Mouse (Mus musculus): ENCODE measurements around the gene Rsad1. TPM values are rescaled to one million over a fixed set of nuclear protein-coding genes. Genes with fewer than 3 reads are reported as not detected.

The Rsad1 gene
- polyA plus RNA-seq, 1 experiment, result 16.7 TPM

GRCm38 (mm10) chr11:94548041-94548784 lies 842 bp downstream of the Rsad1 start:
- no peak for DNase-seq (ENCODE audit: low spot score)

DNA sequence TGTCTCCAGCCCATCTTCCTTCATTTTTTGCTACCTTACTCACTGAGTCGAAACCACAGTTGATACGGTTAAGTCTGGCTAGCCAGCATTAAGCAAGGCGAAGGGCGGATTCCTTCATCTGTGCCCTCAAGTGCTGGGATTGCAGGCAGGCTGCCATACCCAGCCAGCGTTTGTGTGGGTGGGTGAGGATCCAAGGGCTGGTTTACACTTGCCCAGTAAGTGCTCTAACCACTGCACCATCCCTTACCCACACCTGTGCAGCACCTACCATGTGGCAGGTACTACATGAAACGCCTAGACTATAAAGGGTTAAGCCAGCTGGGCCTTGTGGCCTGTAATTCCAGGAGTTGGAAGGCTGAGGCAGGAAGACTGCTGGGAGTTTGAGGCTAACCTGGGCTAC lies 1.8 kb downstream of the Rsad1 start:
- DNase-seq (ENCODE audit: low spot score), result no peak

DNA sequence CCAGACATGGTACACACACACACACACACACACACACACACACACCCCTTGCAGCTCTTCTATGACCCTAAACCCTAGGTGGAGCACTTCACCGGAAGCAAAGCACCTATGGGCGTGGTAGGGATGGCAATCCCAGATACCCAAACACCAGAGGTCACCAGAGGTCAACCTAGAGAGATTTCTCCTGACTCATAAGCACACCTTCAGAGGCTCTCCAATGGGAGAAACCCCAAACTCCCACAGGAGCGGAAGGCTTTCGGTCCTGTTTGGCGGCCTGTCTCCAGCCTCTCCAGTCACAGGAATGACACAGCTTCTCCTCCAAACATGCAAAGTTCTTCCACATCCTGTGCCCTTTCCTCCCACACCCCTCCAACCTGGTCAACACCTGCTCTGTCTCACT lies 2.7 kb downstream of the Rsad1 start:
- DNase-seq (ENCODE audit: low spot score), result no peak

DNA sequence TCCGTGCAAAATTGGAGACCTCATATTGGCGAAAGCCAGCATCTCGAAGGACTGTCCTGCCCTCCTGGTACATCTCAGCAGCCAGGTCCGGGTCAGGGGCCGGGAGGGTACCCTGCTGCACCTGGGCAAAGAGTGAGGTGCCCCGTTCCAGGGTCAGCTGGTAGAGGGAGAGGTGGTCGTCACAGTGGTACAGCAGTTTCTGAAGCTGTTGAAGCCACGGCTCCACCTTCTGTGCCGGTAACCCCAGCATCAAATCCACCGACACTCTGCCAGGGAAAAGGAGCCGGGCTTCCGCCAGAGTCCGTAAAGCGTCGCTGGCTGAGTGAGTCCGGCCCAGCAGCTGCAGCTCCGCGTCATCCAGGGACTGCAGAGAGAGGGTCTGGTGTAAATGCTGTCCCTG lies 4.6 kb downstream of the Rsad1 start:
- DNase-seq (ENCODE audit: low spot score), result no peak

GRCm38 (mm10) chr11:94543932-94544331 lies 5.1 kb downstream of the Rsad1 start:
- DNase-seq (ENCODE audit: low spot score), result peak; percentile 78

GRCm38 (mm10) chr11:94543344-94543743 lies 5.7 kb downstream of the Rsad1 start:
- no peak for DNase-seq (ENCODE audit: low spot score)

GRCm38 (mm10) chr11:94542400-94542799 lies 6.7 kb downstream of the Rsad1 start:
- no peak for DNase-seq (ENCODE audit: low spot score)

DNA sequence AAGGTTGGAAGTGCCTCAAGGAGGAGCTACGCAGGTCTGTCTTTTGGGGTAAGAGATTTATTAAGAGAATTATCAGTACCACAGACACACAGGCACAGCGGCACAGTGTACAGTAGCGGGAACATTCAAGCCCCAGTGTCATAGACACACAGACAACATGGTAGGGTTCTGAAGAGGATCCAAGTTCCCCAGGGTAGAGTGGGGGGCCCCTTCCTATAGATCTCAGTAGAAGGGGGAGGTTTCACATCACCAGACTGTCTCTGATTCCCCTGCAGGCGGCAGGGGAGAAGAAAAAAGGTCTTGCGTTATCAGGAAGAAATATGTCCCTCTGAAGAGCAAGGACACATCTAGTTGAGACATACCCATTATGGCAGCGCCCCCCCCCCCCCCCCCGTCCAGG lies 9.3 kb downstream of the Rsad1 start:
- no peak for DNase-seq (ENCODE audit: low spot score)

DNA sequence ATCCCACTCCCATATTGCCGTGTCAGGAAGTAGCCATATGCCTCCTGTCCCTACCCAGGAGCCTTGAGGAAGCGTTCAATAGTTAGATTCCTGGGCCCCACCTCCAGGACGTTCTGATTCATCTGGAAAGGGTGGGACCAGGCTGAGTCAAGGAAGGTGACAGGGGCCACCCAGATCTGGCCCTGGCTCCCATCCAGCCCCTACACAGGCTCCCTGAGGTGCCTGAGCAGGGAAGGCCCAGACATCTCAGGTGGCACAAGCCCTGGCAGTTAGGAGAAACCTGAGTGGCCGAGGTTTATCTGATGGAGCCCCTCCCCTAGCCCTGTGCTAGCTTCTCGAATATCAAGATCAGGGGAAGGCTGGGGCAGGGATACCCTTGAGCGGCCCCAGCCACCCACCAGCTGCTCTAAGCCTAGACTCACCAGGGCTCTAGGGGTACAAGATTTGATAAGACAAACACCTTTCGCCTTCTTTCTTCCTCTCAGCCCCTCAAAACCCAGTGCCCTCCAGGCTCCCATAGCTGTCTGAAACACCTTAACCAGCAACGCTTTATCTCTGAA lies 10.2 kb downstream of the Rsad1 start:
- DNase-seq (ENCODE audit: low spot score), result no peak

GRCm38 (mm10) chr11:94533171-94533570 lies 15.9 kb downstream of the Rsad1 start:
- DNase-seq (ENCODE audit: low spot score), result no peak

GRCm38 (mm10) chr11:94528879-94529278 lies 20.2 kb downstream of the Rsad1 start:
- no peak for DNase-seq (ENCODE audit: low spot score)

GRCm38 (mm10) chr11:94526171-94526879 lies 22.7 kb downstream of the Rsad1 start:
- no peak for DNase-seq (ENCODE audit: low spot score)

DNA sequence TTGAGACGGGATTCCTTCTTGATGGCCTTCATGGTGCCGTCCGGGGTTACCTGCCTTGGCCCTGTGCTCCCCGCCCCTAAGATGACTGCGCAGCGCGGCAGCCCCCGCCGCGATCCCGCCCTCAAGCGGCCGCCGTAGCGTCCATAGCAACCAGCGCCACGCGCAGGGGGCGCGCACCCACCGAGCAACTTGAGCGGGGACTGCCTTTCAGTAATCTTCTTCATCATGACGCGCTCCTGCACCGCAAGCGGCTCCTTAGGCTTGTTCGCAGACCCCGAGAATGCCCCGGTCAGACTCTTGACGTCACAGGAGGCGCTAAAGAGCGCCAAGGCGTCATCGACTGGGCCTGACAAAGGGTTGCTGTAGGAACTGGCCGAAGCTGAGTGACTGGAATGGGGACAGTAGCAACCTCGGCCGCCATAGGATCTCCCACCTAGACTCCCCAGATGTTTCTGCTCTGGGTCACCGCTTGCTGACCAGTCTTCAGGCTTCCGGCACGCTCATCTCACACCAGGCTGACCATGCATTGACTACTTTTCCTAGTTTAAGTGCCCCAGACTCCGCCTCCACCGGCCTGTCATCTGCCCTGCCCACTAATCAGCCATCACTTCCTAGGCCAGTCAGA lies 27.7 kb downstream of the Rsad1 start, which contains the start of gene Mycbpap:
Gene Mycbpap (minus strand): TSS at position 524 of the 625 bp plus-strand sequence.
- peak; percentile 41 for DNase-seq (ENCODE audit: low spot score)

DNA sequence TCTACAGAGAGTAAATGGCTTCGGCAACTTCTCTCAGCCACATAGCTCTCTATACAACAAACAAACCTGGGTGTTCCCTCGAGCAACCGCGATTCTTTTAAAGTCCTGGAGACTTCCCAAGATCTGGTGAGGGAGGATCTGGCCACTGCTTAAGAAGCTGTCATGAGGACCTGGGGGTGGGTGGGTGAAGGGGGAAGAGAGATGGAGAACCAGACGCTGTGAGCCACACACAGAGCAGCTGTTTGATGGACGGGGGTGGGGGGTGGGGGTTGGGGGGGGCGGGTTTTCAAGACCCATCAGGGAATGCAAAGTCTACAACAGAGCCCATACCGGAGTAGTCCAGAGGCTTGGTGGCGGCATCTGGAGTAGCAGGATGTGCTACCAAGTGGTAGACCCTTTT lies 35.6 kb downstream of the Rsad1 start:
- DNase-seq (ENCODE audit: low spot score), result no peak

DNA sequence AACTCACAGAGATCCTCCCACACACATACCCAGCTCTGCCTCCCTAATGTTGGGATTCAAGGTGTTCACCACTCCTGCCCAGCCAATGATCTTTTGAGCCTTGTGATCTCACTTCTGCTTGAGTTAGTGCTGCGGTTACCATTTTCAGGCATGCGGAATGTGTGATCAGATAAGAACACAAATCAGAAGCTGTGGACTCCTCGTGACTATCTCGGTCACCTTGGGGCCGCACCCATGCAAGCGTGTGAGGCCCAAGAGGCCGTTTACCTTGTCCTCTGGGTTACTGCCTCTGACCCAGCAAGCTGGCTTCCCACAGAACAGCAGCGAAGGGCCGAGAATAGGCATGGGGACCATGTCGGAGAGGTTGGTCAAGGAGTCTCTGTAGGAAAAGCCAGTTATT lies 40.1 kb downstream of the Rsad1 start:
- no peak for DNase-seq (ENCODE audit: low spot score)

DNA sequence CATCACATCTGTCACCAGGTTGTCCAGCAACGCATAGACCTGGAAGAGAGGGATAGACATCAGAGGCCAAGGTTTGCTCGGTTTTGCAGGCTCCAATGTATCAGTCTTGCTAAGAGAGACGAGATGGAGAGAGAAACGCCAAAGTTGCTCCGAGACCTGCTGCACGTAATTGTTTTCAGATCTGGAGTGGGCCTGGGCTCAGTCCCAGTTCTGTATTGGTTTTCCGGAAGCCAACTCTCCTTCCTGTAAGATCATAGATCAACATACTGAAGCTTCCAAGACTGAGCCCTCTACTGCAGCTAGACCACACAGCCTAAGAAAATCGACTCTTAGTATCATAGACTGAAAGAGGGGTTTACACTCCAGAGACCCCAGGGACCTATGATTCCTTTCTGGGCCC lies 47.6 kb downstream of the Rsad1 start:
- no peak for DNase-seq (ENCODE audit: low spot score)

DNA sequence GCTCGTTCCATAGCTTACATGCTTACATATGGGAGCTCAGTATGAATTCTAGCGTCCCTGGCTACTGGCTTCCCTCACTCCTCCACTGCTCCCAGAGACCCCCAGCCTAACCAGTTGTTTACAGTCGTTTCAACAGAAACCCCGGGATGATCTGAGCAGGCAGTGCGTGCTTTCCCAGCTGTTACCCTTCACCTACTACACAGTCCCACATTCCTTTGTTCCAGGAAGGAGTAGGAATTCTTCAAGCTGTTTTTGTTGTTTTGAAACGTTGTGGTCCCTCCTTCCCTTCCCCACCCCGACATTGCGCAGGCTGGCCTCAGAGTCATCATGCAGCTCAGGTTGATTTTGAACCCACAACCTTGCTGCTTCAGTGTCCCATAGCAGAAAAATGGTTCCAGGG lies 48.7 kb downstream of the Rsad1 start:
- no peak for DNase-seq (ENCODE audit: low spot score)

GRCm38 (mm10) chr11:94499661-94500152 lies 49.3 kb downstream of the Rsad1 start, which contains the start of gene Epn3:
Gene Epn3 (minus strand): TSS chr11:94499974.
- DNase-seq (ENCODE audit: low spot score), result peak; percentile 70

DNA sequence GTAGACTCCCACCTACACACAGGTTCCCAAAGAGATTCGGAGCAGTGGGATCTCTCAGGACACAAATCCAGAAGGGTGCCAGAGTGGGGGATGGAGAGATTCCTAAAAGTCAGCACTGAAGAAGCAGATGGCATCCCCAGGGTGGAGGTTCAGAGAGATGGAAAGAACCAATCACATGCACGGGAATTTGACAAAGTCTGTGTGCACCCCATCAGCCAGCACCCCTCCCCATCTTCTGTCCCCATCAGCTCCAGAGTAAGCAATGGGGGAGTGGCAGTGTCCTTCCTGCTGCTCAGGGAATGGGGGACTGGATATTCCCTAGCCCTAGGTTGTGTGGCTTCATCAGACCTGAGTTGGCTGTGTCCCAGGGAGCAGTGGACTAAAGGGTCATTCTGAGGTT lies 50.0 kb downstream of the Rsad1 start:
- no peak for DNase-seq (ENCODE audit: low spot score)

- peak; percentile 56 for DNase-seq (ENCODE audit: low spot score)
Observed at GRCm38 (mm10) chr11:94498093-94498996, 50.7 kb downstream of the Rsad1 start.

GRCm38 (mm10) chr11:94495415-94495814 lies 53.6 kb downstream of the Rsad1 start:
- no peak for DNase-seq (ENCODE audit: low spot score)
